Mouse (Mus musculus) embryonic facial prominence, embryonic 12.5 days (tissue): ENCODE measurements around the gene Fdx1. TPM values are rescaled to one million over a fixed set of nuclear protein-coding genes. Genes with fewer than 3 reads are reported as not detected.

Experiments used
- ATAC-seq: fragments of 200-750 bp; cut with Nextera tagmentation; 2 replicates; pipeline ENCODE4 v1.8.0; 2017; ENCODE audit not compliant: insufficient number of reproducible peaks, insufficient read depth, low FRiP score, low TSS enrichment
- H3K27ac ChIP-seq: fragments of 300-500 bp; sonication (generic); 2 replicates; pipeline ENCODE4 v1.5.1; 2016; ENCODE audit warnings: mild to moderate bottlenecking
- H3K27me3 ChIP-seq: fragments of 300-500 bp; sonication (generic); 2 replicates; pipeline ENCODE4 v1.6.1; 2016; ENCODE audit warnings: mild to moderate bottlenecking, moderate library complexity
- H3K36me3 ChIP-seq: fragments of 300-500 bp; sonication (generic); 2 replicates; pipeline ENCODE4 v1.6.1; 2016; ENCODE audit warnings: mild to moderate bottlenecking
- H3K4me1 ChIP-seq: fragments of 300-500 bp; sonication (generic); 2 replicates; pipeline ENCODE4 v1.6.1; 2016
- H3K4me2 ChIP-seq: fragments of 300-500 bp; sonication (generic); replicated peaks from 2 replicates; pipeline ENCODE4 v1.6.1; 2016; ENCODE audit warnings: mild to moderate bottlenecking, moderate library complexity
- H3K4me3 ChIP-seq: fragments of 300-500 bp; sonication (generic); 2 replicates; pipeline ENCODE4 v1.5.1; 2016; ENCODE audit warnings: mild to moderate bottlenecking
- H3K9ac ChIP-seq: fragments of 300-500 bp; sonication (generic); 2 replicates; pipeline ENCODE4 v1.6.1; 2016; ENCODE audit warnings: mild to moderate bottlenecking, moderate library complexity
- H3K9me3 ChIP-seq: fragments of 300-500 bp; sonication (generic); 2 replicates; pipeline ENCODE4 v1.6.1; 2016; ENCODE audit warnings: mild to moderate bottlenecking, moderate library complexity
- WGBS: fragments of 180-500 bp; shearing (Covaris S2); methylation state at CpG from one replicate; pipeline ENCODE4 v1.1.7; 2016; 5-methylcytosine and 5-hydroxymethylcytosine counted together
- polyA plus RNA-seq: library from polyadenylated mRNA; unstranded; fragments of >200 nt; fragmentation: Nextera tagmentation; extraction: Ambion mirVana; gene quantifications from 2 replicates; pipeline ENCODE4 v1.2.1, GENCODE M21; 2016

Fdx1 gene
- polyA plus RNA-seq, 1 experiment from 2014 or later, result 66.1 TPM

DNA sequence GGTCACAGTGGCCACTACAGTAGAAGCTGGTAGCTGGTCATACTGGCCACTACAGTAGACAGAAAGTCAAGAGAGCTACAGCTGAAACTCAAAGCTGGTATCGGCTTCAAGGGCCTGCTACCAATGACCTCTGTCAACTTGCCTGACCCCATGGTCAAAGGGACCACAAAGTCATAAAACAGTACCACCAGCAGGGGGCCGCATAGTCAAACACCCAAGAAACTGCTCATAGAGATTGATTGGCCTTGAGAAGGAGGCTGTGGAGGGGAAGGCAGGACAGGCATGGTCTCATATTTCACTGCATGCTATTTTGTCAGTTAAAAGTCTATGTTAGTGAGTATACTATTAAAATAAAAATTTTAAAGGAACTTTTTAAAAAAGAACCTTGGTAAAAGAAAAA, 27.5 kb upstream of the Fdx1 start:
- Histone ChIP-seq H3K4me2 (no peak overlapping the region), H3K9ac (no peak overlapping the region), H3K36me3 (no peaks in the 10 kb centered on the region), H3K27ac (no peak overlapping the region), H3K27me3 (no peaks in the 10 kb centered on the region), H3K4me3 (no peak overlapping the region), H3K4me1 (0 out of 2 replicates have a peak, but pooled peaks cover 2% of the 10 kb centered on the region), H3K9me3 (no peaks in the 10 kb centered on the region)
- WGBS, result 23% methylated on average over 2 of the region's 2 CpGs
- no peak for ATAC-seq

DNA sequence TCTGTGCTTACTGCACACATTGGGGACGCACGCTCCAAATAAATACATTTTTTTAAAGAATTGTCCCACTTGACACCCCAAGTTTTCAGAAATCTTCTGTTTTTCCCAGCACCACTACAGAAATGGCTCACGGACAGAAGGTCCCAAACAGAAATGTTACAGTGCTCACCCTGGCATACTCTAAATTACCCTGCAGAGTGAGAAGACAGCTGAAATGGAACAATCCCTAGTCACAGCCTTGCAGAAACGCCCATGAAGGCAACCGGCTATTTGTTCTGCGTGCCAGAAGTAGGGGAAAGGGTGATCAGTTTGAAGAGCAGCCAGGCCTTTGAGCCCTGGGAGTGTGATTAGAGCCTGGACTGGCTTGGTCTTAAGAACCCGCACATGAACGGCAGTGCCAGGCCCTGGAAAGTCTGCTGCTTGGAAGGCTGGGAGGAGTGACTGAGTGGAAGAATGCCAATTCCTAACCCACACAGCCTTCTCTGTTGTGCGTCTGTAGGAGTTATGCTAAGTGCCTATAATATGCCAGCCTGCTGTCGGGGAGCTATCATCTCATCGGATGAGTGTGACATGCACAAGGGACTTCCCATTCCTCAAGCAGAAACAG, 22.2 kb upstream of the Fdx1 start:
- Histone ChIP-seq H3K4me2 (no peak overlapping the region), H3K36me3 (no peaks in the 10 kb centered on the region), H3K27me3 (no peaks in the 10 kb centered on the region), H3K4me1 (no peaks in the 10 kb centered on the region), H3K9ac (no peak overlapping the region), H3K27ac (no peak overlapping the region), H3K4me3 (no peak overlapping the region), H3K9me3 (no peaks in the 10 kb centered on the region)
- no peak for ATAC-seq
- 82% methylated on average over 11 of the region's 11 CpGs for WGBS

DNA sequence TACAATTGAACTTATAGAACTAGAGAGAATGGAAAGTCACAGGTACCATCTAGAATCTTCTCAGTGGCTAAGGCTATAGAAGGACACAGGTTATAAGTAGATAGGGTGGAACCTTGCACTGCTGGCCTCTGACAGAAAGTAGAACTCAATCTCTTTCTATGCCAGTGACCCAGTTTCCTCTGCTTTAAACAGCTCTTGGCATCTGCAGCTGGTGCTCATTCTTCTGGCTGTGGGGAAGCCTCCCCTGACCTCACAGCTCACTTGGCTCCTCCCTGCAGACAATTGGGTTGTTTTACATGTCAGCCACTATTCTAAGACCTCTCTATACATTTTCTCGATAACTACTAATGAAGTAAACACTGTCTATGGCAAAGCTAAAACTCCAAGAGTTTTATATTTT, 17.8 kb upstream of the Fdx1 start:
- Histone ChIP-seq H3K27ac (no peak overlapping the region), H3K4me1 (no peaks in the 10 kb centered on the region), H3K36me3 (no peaks in the 10 kb centered on the region), H3K4me2 (no peak overlapping the region), H3K9ac (no peak overlapping the region), H3K4me3 (no peak overlapping the region), H3K27me3 (no peaks in the 10 kb centered on the region), H3K9me3 (no peaks in the 10 kb centered on the region)
- WGBS, result 72% methylated on average over 1 of the region's 1 CpGs
- no peak for ATAC-seq

DNA sequence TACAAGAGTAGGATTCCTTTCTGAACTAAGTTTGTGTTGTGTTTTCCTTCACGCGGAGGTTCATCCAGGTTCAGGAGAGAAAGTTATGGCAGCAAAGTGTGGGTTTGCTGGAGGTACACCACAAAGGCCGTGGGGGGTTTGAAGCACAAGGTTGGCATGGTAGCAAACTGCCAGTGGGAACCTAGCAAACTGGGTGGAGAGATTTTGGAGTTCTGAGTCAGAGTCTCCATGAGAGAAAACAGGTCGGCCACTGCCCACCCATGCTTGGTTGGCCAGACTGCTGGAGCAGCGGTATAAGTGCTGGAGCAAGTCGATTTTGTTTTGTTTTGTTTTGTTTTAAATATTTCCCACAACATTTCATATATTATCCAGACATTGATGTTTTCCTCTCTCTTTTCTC, 15.9 kb upstream of the Fdx1 start:
- Histone ChIP-seq H3K4me3 (no peak overlapping the region), H3K27ac (no peak overlapping the region), H3K4me2 (no peak overlapping the region), H3K9ac (no peak overlapping the region), H3K27me3 (no peaks in the 10 kb centered on the region), H3K4me1 (no peaks in the 10 kb centered on the region), H3K36me3 (no peaks in the 10 kb centered on the region), H3K9me3 (no peaks in the 10 kb centered on the region)
- ATAC-seq, result no peak
- 91% methylated on average over 6 of the region's 6 CpGs for WGBS

DNA sequence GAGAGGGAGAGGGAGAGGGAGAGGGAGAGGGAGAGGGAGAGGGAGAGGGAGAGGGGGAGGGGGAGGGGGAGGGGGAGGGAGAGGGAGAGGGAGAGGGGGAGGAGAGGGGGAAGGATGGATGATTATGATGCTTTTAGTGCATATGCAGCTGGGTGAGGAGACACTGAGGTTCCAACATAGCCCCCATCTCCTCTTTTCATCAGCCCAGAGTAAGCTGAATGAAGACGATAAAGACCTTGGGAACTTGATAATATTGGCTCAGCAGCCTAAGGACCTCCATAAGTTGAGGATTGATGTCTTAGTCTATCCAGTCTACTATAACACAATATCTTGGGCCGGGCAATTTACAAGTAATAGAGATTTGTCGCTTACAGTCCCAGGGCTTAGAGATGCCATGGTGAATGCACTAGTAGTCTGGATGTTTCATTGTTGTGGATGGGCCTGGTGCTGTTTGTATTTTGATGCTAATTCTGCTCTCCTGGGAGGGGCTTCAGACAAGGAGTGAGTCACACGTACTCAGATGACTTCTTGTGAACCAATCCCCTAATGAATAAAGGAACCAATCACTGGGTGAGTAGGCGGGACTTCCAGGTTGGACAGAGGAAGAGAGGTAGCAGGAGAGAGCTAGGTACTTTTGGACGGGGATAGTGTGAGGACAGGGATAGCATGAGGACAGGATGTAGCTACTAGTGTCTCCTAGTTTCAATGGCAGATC, 15.3 kb upstream of the Fdx1 start:
- Histone ChIP-seq H3K9me3 (no peaks in the 10 kb centered on the region), H3K27ac (no peak overlapping the region), H3K4me2 (no peak overlapping the region), H3K9ac (no peak overlapping the region), H3K4me3 (no peak overlapping the region), H3K27me3 (no peaks in the 10 kb centered on the region), H3K4me1 (no peaks in the 10 kb centered on the region), H3K36me3 (no peaks in the 10 kb centered on the region)
- 89% methylated on average over 6 of the region's 6 CpGs for WGBS
- no peak for ATAC-seq

DNA sequence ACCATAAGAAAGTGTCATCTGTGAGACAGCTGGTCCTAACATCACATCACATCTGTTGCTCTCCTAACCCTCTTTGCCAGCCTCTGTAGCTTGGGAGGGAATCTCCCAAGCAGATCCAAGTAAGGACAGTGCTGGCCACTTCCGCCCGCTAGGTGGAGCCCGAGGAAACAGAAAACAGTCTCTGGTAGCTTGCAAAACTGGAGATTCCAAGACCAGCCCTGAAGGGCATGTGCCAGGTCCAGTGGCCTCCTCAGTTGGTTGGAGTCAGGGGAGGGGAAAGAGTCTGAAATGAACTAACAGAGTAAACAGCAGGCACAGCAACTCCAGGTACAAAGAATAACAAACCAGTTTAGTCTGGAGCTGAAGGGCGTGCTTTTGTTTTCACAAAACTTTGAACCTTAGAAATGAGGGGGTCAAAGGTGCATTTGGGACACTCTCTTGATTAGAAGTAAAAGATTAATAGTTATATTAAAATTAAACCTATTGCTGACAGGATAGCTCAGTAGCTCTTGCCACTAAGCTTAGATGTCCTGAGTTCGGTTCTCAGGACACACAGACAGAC, 14.2 kb upstream of the Fdx1 start:
- H3K4me3 ChIP-seq, result no peak overlapping the region
- H3K36me3 ChIP-seq, result no peaks in the 10 kb centered on the region
- H3K9ac ChIP-seq, result no peak overlapping the region
- no peaks in the 10 kb centered on the region for H3K27me3 ChIP-seq
- 44% methylated on average over 5 of the region's 5 CpGs for WGBS
- no peak overlapping the region for H3K4me2 ChIP-seq
- H3K27ac ChIP-seq, result no peak overlapping the region
- ATAC-seq, result no peak
- no peaks in the 10 kb centered on the region for H3K4me1 ChIP-seq
- H3K9me3 ChIP-seq, result no peaks in the 10 kb centered on the region

DNA sequence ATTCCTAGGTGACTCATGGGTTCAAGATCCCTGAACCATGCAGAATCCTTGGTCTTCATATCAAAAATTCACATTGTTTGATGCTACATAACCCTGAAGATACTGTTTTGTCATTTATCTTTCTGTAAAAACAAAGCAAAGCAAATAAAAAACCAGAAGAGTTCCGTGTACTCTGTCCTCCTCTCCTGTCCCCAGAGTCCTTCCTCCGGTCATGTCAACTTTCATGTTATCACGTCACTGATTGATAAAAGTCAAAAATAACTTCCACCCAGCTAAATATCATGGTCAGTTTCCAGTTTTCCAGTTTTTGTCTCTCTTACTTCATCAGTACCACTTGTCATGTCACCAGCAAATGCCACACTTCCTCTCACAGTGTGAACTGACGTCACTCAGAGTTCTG, 11.5 kb upstream of the Fdx1 start:
- H3K4me3 ChIP-seq, result no peak overlapping the region
- H3K4me2 ChIP-seq, result no peak overlapping the region
- no peaks in the 10 kb centered on the region for H3K27me3 ChIP-seq
- ATAC-seq, result no peak
- H3K36me3 ChIP-seq, result no peaks in the 10 kb centered on the region
- no peaks in the 10 kb centered on the region for H3K9me3 ChIP-seq
- H3K4me1 ChIP-seq, result no peaks in the 10 kb centered on the region
- 75% methylated on average over 4 of the region's 4 CpGs for WGBS
- H3K9ac ChIP-seq, result no peak overlapping the region
- H3K27ac ChIP-seq, result no peak overlapping the region

DNA sequence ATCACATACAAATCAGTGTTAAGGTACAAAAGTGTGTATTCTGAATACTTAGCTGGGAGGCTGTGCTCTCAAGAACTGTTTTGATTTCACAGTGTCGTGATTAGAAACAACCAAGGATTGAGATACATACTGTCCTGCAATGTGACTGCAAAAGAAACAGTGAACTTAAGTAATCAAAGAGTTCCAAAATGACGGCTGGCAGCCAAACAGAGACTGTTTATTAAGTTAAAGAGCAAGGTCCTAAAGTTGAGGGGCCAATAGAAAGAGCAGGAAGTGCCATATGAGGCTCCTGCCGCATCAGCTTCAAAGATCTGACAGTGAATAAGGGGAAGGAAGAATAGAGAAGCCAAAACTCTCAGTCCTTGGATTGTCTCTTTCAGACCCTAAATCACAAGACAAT, 10.5 kb upstream of the Fdx1 start:
- Histone ChIP-seq H3K4me1 (no peaks in the 10 kb centered on the region), H3K9me3 (no peaks in the 10 kb centered on the region), H3K4me2 (no peak overlapping the region), H3K4me3 (no peak overlapping the region), H3K27me3 (no peaks in the 10 kb centered on the region), H3K9ac (no peak overlapping the region), H3K36me3 (no peaks in the 10 kb centered on the region), H3K27ac (no peak overlapping the region)
- ATAC-seq, result no peak
- 58% methylated on average over 3 of the region's 3 CpGs for WGBS

DNA sequence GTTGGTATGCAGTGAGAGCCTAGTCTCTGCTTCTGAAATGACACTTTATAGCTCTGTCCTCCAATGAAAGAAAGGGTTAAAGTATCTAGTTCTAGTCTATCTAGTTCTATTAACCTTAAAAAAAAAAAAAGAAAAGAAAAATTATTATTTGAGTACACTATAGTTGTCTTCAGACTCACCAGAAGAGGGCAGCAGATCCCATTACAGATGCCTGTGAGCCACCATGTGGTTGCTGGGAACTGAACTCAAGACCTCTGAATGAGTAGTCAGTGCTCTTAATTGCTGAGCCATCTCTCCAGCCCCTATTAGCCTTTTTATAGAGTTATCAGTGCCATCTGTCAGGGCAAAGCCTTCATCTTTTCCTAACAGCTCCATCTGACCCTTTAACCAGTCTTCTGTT, 3.0 kb upstream of the Fdx1 start:
- Histone ChIP-seq H3K9me3 (no peaks in the 10 kb centered on the region), H3K4me3 (no peak overlapping the region), H3K27me3 (no peaks in the 10 kb centered on the region), H3K4me2 (no peak overlapping the region), H3K27ac (no peak overlapping the region), H3K9ac (no peak overlapping the region), H3K4me1 (0 out of 2 replicates have a peak, but pooled peaks cover 8% of the 10 kb centered on the region), H3K36me3 (no peaks in the 10 kb centered on the region)
- ATAC-seq, result no peak

DNA sequence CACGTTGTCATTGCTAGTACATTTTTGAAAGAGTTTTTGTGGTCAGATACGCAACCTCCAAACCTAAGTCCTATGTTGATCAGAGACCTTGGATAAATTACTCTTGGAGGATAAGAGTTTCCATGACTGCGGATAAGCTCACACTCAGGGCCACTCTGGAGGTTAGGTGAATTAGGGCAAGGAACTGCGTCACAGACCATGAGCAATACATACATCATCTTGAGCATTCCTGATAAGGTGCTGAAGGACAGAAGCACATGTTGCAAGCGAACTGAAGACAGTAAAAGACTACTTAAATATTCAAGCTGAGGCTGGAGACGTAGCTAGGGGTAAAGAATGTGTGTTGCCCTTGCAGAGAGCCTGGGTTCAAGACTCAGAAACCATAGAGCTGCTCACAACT, 754 bp upstream of the Fdx1 start:
- H3K4me3 ChIP-seq, result no peak overlapping the region
- no peaks in the 10 kb centered on the region for H3K9me3 ChIP-seq
- H3K27me3 ChIP-seq, result no peaks in the 10 kb centered on the region
- H3K4me2 ChIP-seq, result no peak overlapping the region
- 70% methylated on average over 6 of the region's 6 CpGs for WGBS
- ATAC-seq, result no peak
- no peak overlapping the region for H3K9ac ChIP-seq
- H3K4me1 ChIP-seq, result 0 out of 2 replicates have a peak, but pooled peaks cover 11% of the 10 kb centered on the region
- no peak overlapping the region for H3K27ac ChIP-seq
- no peaks in the 10 kb centered on the region for H3K36me3 ChIP-seq

DNA sequence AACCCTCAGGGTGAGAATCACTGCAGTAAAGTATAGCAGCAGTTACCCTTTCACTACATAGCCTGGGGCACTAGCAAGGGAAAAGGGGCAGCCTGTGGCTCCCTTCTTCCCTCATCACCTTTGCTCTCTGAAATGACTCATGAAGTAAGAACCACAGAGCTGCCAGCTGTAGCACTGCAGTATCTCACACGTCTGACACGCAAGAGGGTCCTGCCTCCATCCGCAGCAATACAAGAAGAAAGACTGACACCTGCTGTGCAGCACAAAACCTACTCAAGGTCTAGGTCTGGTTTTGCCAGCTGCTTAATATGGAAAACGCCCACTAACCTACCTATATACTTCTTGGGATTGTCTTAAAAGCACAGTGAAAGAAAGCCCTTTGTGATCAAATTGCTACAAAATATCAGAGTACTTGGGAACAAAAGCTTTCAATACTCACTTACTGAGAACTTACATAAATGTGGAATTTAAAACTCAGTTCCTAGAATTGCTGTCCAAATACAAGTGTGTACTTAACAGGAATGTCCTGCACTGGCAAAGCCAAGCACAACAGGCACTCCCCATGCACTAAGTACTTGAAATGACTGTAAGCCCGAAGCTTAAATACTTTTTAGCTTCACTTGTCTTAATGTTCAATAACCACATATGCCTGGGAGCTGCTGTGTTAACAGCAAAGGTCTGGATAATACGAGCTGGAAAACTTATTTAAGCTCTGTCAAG, 2.0 kb downstream of the Fdx1 start:
- no peak overlapping the region for H3K9ac ChIP-seq
- ATAC-seq, result no peak
- H3K27me3 ChIP-seq, result no peaks in the 10 kb centered on the region
- H3K36me3 ChIP-seq, result no peaks in the 10 kb centered on the region; the same call in 1 of the 2 replicates
- no peak overlapping the region for H3K4me2 ChIP-seq
- 60% methylated on average over 6 of the region's 6 CpGs for WGBS
- H3K4me1 ChIP-seq, result 0 out of 2 replicates have a peak, but pooled peaks cover 11% of the 10 kb centered on the region
- H3K9me3 ChIP-seq, result no peaks in the 10 kb centered on the region
- no peak overlapping the region for H3K4me3 ChIP-seq
- no peak overlapping the region for H3K27ac ChIP-seq

DNA sequence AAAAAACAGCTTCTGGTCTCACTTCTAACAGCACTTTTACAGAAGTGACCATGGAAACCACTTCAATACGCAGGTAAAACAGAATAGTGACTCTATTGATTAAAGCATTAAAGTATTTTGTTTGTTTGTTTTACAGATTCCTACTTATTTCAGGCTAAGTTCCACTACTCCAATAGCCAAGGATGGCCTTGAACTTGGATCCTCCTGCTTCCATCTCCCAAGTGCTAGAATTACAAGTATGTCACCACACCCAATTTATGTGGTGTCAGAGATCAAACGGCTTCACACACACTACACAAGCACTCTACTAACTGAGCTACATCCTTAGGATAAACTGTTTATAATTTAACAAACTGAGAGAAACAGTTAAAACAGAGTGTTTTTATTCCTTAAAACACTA, 3.0 kb downstream of the Fdx1 start:
- 0 out of 2 replicates have a peak, but pooled peaks cover 11% of the 10 kb centered on the region for H3K4me1 ChIP-seq
- peaks cover 5% of the 10 kb centered on the region for H3K36me3 ChIP-seq
- no peak for ATAC-seq
- no peak overlapping the region for H3K27ac ChIP-seq
- H3K9ac ChIP-seq, result no peak overlapping the region
- WGBS, result 85% methylated on average over 2 of the region's 2 CpGs
- H3K4me3 ChIP-seq, result no peak overlapping the region
- H3K9me3 ChIP-seq, result no peaks in the 10 kb centered on the region
- no peak overlapping the region for H3K4me2 ChIP-seq
- no peaks in the 10 kb centered on the region for H3K27me3 ChIP-seq
